Mouse (Mus musculus): ENCODE data around the gene Atp1a1.

The Atp1a1 gene

GRCm38 (mm10) chr3:101592281-101593265, 11.9 kb downstream of the Atp1a1 start:
- no peak for DNase-seq

- no peak for DNase-seq
Observed at GRCm38 (mm10) chr3:101590380-101590779, 14.1 kb downstream of the Atp1a1 start.

GRCm38 (mm10) chr3:101588299-101588698, 16.2 kb downstream of the Atp1a1 start:
- DNase-seq: no peak

- DNase-seq: no peak
Observed at GRCm38 (mm10) chr3:101586794-101587193, 17.7 kb downstream of the Atp1a1 start.

- DNase-seq: no peak
Observed at GRCm38 (mm10) chr3:101578072-101578471, 26.4 kb downstream of the Atp1a1 start.

- DNase-seq: peak; percentile 67
Observed at GRCm38 (mm10) chr3:101577361-101577760, 27.1 kb downstream of the Atp1a1 start.

GRCm38 (mm10) chr3:101575527-101576085, 28.9 kb downstream of the Atp1a1 start:
- no peak for DNase-seq

GRCm38 (mm10) chr3:101574463-101575193, 29.9 kb downstream of the Atp1a1 start:
- no peak for DNase-seq

- no peak for DNase-seq
Observed at GRCm38 (mm10) chr3:101572991-101573390, 31.5 kb downstream of the Atp1a1 start.

- DNase-seq: no peak
Observed at GRCm38 (mm10) chr3:101572174-101572626, 32.3 kb downstream of the Atp1a1 start.

GRCm38 (mm10) chr3:101571515-101572130, 32.9 kb downstream of the Atp1a1 start:
- DNase-seq: no peak

- no peak for DNase-seq
Observed at GRCm38 (mm10) chr3:101570747-101571514, 33.6 kb downstream of the Atp1a1 start.

- DNase-seq: no peak
Observed at GRCm38 (mm10) chr3:101570246-101570645, 34.2 kb downstream of the Atp1a1 start.

GRCm38 (mm10) chr3:101568627-101569026, 35.9 kb downstream of the Atp1a1 start:
- no peak for DNase-seq

GRCm38 (mm10) chr3:101564011-101564410, 40.5 kb downstream of the Atp1a1 start:
- no peak for DNase-seq

- DNase-seq: no peak
Observed at GRCm38 (mm10) chr3:101562510-101563209, 41.8 kb downstream of the Atp1a1 start.

GRCm38 (mm10) chr3:101561948-101562347, 42.5 kb downstream of the Atp1a1 start:
- DNase-seq: no peak

- DNase-seq: peak; percentile 39
Observed at GRCm38 (mm10) chr3:101560841-101561522, 43.5 kb downstream of the Atp1a1 start.

- DNase-seq: no peak
Observed at GRCm38 (mm10) chr3:101556712-101557111, 47.8 kb downstream of the Atp1a1 start.

All from layer of hippocampus, adult 9-11 months (tissue).